Mouse (Mus musculus): ENCODE measurements around the gene Lipt1.

The Lipt1 gene

DNA sequence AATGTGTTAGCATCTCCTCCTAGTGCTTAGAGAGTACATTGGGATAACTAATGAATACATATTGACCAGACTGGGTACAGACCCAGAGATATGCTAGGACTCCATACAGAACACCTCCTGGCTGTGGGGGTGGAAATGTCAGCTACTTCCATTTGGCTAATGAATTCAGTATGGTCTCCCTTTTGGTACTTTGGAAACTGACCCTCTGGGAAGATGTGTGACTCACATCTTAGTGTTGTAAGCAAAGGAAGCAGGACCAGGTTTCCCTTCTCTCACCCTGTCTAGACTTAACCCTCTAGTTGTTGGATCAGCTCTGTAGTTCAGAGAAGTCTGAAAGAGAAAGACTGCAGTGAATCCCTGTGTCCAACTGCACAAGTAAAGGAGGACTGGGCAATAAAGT lies 23.1 kb downstream of the Lipt1 start:
- DNase-seq (ENCODE audit: low read depth, low spot score), result no peak

GRCm38 (mm10) chr1:37899816-37900215 lies 28.3 kb downstream of the Lipt1 start:
- no peak for DNase-seq (ENCODE audit: low read depth, low spot score)

- no peak for DNase-seq (ENCODE audit: low read depth, low spot score)
Observed at GRCm38 (mm10) chr1:37900288-37900687, 28.8 kb downstream of the Lipt1 start.

DNA sequence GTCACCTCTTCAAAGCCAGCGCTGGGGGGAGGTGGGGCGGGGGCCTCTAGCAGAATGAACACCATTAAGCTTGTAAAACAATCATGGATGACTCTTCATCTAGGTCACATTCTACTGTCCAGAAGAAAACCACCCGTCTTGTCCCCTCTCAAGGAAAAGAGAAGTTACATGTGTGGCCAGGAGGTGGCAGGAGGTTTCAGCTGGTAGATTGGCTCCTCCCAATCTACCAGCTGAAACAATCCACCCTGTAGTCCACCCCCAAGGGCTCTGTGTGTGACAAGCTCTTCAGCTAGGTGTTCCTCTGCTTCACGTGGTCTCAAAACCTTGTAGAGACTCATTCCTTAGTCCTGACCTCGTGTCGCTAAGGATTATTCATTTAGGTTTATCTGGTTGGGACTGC lies 31.6 kb downstream of the Lipt1 start:
- peak; percentile 57 for DNase-seq (ENCODE audit: low read depth, low spot score)

DNA sequence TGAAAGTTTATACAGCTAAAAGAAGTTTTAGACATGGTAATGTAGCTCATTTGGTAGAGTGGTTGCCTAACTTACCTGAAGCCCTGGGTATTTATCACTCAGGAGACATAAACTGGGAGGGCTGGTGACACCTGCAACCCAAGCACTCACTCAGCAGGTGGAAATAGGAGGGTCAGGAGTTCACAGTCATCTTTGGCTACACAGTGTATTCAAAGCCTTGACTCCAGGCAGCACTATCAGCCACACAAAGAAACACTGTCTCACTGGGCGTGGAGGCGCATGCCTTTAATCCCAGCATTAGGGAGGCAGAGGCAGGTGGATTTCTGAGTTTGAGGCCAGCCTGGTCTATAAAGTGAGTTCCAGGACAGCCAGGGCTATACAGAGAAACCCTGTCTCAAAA lies 41.2 kb downstream of the Lipt1 start:
- no peak for DNase-seq (ENCODE audit: low read depth, low spot score)

- DNase-seq (ENCODE audit: low read depth, low spot score), result no peak
Observed at GRCm38 (mm10) chr1:37916393-37916792, 44.9 kb downstream of the Lipt1 start, which contains the start of gene Lyg2. Lyg2 (minus strand) TSS chr1:37916493.

- DNase-seq (ENCODE audit: low read depth, low spot score), result no peak
Observed at GRCm38 (mm10) chr1:37917666-37918065, 46.1 kb downstream of the Lipt1 start.

- DNase-seq (ENCODE audit: low read depth, low spot score), result no peak
Observed at GRCm38 (mm10) chr1:37918096-37918495, 46.6 kb downstream of the Lipt1 start.

GRCm38 (mm10) chr1:37922536-37922935 lies 51.0 kb downstream of the Lipt1 start:
- no peak for DNase-seq (ENCODE audit: low read depth, low spot score)
